8 mouse cellular contexts compared by ENCODE assay signal in the genomic region with DNA sequence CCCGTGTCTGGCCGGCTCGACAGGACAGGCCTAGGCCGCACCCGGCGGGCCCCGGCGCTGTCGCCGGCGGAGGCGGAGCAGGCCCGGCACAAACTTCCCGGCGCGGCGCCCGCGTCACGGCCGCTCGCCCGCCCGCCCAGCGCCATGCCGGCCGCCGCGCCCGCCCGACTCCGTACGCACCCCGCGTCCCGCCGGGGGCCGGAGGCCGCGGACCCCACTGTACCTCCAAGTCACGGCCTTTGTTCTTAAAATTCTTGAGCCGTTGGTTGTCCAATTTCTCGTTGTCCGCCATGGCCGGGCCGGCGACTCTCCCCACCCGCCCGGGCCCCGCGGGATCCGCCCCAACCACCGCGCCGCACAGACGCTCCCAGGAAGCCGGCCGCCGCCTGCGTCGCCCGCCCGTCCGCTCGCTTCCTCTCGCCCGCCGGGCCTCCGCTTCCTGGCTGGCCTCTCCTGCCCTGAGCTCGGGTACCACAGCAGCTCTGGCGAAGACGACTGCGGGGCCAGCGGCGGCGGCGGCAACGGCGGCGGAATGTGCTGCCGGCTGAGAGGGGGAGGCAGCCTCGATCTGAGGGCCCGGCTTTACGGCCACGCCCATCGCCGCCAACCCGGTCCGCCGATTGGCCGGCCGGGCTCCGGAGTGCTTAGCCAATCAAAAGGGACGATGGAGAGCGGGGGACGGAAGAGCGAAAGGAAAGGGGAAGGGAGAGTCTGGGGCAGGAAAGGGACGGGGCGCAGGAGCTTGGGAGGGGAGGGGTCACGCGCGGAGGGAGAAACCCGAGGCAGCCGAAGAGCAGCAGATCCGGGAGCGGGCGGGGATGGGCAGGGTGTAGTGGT. TPM values are rescaled to one million over a fixed set of nuclear protein-coding genes. Genes with fewer than 3 reads are reported as not detected.
A peak's percentile ranks its signal among the peaks of the same experiment; 100 is the strongest.
DNase-seq lines count a peak whose midpoint lies in the region; ATAC-seq and TF ChIP-seq lines count a peak whose summit lies in the region.

Gene Kpna4 (minus strand): TSS at position 605 of the 837 bp plus-strand sequence.

- TF ChIP-seq EP300 in liver, embryonic 14.5 days (IDR thresholded peaks at IDR 0.05; ENCODE audit: low read depth) = no peak
- TF ChIP-seq EP300 in stomach, postnatal 0 days (optimal IDR thresholded peaks at IDR 0.05) = no peak

- ATAC-seq in heart, embryonic 15.5 days (replicated peaks; ENCODE audit: insufficient number of reproducible peaks, insufficient read depth, low FRiP score, low read depth) = peak; percentile 98
- peak; percentile 90 for ATAC-seq in liver, embryonic 14.5 days (ENCODE audit: insufficient read depth)
- ATAC-seq in neural tube, embryonic 11.5 days (ENCODE audit: insufficient read depth, low FRiP score, low TSS enrichment) = peak; percentile 98
- peak; percentile 97 for ATAC-seq in stomach, postnatal 0 days (ENCODE audit: low FRiP score, low TSS enrichment)

- no peaks in the 10 kb centered on the region for H3K36me3 ChIP-seq in forebrain, embryonic 10.5 days (replicated peaks)
- H3K36me3 ChIP-seq in heart, embryonic 15.5 days = no peaks in the 10 kb centered on the region
- no peaks in the 10 kb centered on the region for H3K36me3 ChIP-seq in liver, embryonic 14.5 days (replicated peaks; ENCODE audit: control insufficient read depth, insufficient read depth, low read depth)
- no peaks in the 10 kb centered on the region for H3K36me3 ChIP-seq in neural tube, embryonic 11.5 days (ENCODE audit: control insufficient read depth, insufficient read depth, low read length)
- H3K36me3 ChIP-seq in stomach, postnatal 0 days (ENCODE audit: control insufficient read depth, insufficient read depth, low read length) = no peaks in the 10 kb centered on the region

- peaks cover 25% of the 10 kb centered on the region for H3K4me1 ChIP-seq in forebrain, embryonic 10.5 days
- H3K4me1 ChIP-seq in heart, embryonic 15.5 days (replicated peaks) = peaks cover 13% of the 10 kb centered on the region
- H3K4me1 ChIP-seq in liver, embryonic 14.5 days (replicated peaks; ENCODE audit: control insufficient read depth in 2 of 2, insufficient read depth in 2 of 2, low read length in 1 of 2) = peaks cover 5 to 10% of the 10 kb centered on the region in 2 experiments
- peaks cover 11% of the 10 kb centered on the region; the same call in 1 of the 2 replicates for H3K4me1 ChIP-seq in neural tube, embryonic 11.5 days (ENCODE audit: control insufficient read depth, insufficient read depth, low read length)
- H3K4me1 ChIP-seq in stomach, postnatal 0 days (replicated peaks; ENCODE audit: control insufficient read depth, insufficient read depth) = peaks cover 3% of the 10 kb centered on the region; the same call in 1 of the 2 replicates

- peaks cover 6% of the 10 kb centered on the region; the same call in 1 of the 2 replicates for H3K27me3 ChIP-seq in forebrain, embryonic 10.5 days (ENCODE audit: poor library complexity, severe bottlenecking)
- no peaks in the 10 kb centered on the region for H3K27me3 ChIP-seq in heart, embryonic 15.5 days
- no peaks in the 10 kb centered on the region for H3K27me3 ChIP-seq in liver, embryonic 14.5 days (ENCODE audit: control insufficient read depth, insufficient read depth, low read length)
- H3K27me3 ChIP-seq in neural tube, embryonic 11.5 days (ENCODE audit: control insufficient read depth, insufficient read depth, low read length) = no peaks in the 10 kb centered on the region
- no peaks in the 10 kb centered on the region for H3K27me3 ChIP-seq in stomach, postnatal 0 days (ENCODE audit: control insufficient read depth, insufficient read depth, low read length)

- H3K4me3 ChIP-seq in forebrain, embryonic 10.5 days = peak within 1 kb of the TSS; percentile 95
- H3K4me3 ChIP-seq in heart, embryonic 15.5 days = peak within 1 kb of the TSS; percentile 99
- peak within 1 kb of the TSS; percentile 89 for H3K4me3 ChIP-seq in liver, embryonic 14.5 days (ENCODE audit: insufficient read depth in 1 of 2, low read depth in 2 of 2, low read length in 2 of 2)
- H3K4me3 ChIP-seq in neural tube, embryonic 11.5 days (ENCODE audit: low read depth, low read length) = peak within 1 kb of the TSS; percentile 95
- H3K4me3 ChIP-seq in stomach, postnatal 0 days (ENCODE audit: low read depth, low read length) = peak within 1 kb of the TSS; percentile 92

- no peak for TF ChIP-seq CTCF in liver, embryonic 14.5 days (IDR thresholded peaks at IDR 0.05; ENCODE audit: low read depth)
- no peak for TF ChIP-seq CTCF in stomach, postnatal 0 days (IDR thresholded peaks at IDR 0.05; ENCODE audit: low read depth)

- DNase-seq in CD8-positive naive resting alpha-beta T cell, adult 2 months (ENCODE audit: low read depth in 2 of 2, low spot score in 2 of 2) = peak; percentile 90 to 91
- peak; percentile 90 for DNase-seq in c-Kit-positive CD71-negative TER-119-negative erythroid progenitor cells, embryonic 14.5 days (ENCODE audit: low read depth)
- peak; percentile 94 for DNase-seq in forebrain, embryonic 10.5 days (ENCODE audit: extremely low spot score, low spot score)
- peak; percentile 93 to 98 for DNase-seq in kidney, postnatal 25 days
- peak; percentile 92 to 93 (median 92) for DNase-seq in liver, embryonic 14.5 days (ENCODE audit: low read depth in 3 of 3, low spot score in 3 of 3)
- DNase-seq in neural tube, embryonic 11.5 days (ENCODE audit: low spot score) = peak; percentile 97
- DNase-seq in stomach, postnatal 0 days (ENCODE audit: low spot score) = peak; percentile 95

- under 1% methylated on average over 107 of the region's 107 CpGs for WGBS in forebrain, embryonic 10.5 days
- WGBS in heart, embryonic 15.5 days = under 1% methylated on average over 97 of the region's 107 CpGs
- under 1% methylated on average over 96 of the region's 107 CpGs for WGBS in liver, embryonic 14.5 days (ENCODE audit: insufficient replicate concordance)
- WGBS in neural tube, embryonic 11.5 days = under 1% methylated on average over 90 of the region's 107 CpGs
- WGBS in stomach, postnatal 0 days = under 1% methylated on average over 78 of the region's 107 CpGs

- no peaks in the 10 kb centered on the region for H3K9me3 ChIP-seq in forebrain, embryonic 10.5 days
- no peaks in the 10 kb centered on the region for H3K9me3 ChIP-seq in heart, embryonic 15.5 days (replicated peaks)
- H3K9me3 ChIP-seq in liver, embryonic 14.5 days (ENCODE audit: control insufficient read depth, low read length) = no peaks in the 10 kb centered on the region
- H3K9me3 ChIP-seq in neural tube, embryonic 11.5 days (ENCODE audit: control insufficient read depth, low read length) = no peaks in the 10 kb centered on the region
- H3K9me3 ChIP-seq in stomach, postnatal 0 days (ENCODE audit: control insufficient read depth, low read length) = no peaks in the 10 kb centered on the region

- peak within 1 kb of the TSS; percentile 77 for H3K4me2 ChIP-seq in heart, embryonic 15.5 days
- peak within 1 kb of the TSS; percentile 86 for H3K4me2 ChIP-seq in liver, embryonic 14.5 days (ENCODE audit: low read depth)
- peak within 1 kb of the TSS; percentile 50 for H3K4me2 ChIP-seq in neural tube, embryonic 11.5 days (ENCODE audit: low read depth)
- H3K4me2 ChIP-seq in stomach, postnatal 0 days (replicated peaks; ENCODE audit: low read depth) = peak within 1 kb of the TSS; percentile 72

- H3K9ac ChIP-seq in heart, embryonic 15.5 days = peak within 1 kb of the TSS; percentile 97
- peak within 1 kb of the TSS; percentile 97 for H3K9ac ChIP-seq in liver, embryonic 14.5 days (replicated peaks)
- H3K9ac ChIP-seq in neural tube, embryonic 11.5 days (ENCODE audit: low read length) = peak within 1 kb of the TSS; percentile 94
- peak within 1 kb of the TSS; percentile 97 for H3K9ac ChIP-seq in stomach, postnatal 0 days (ENCODE audit: low read length)

- H3K27ac ChIP-seq in forebrain, embryonic 10.5 days = peak within 1 kb of the TSS; percentile 97
- H3K27ac ChIP-seq in heart, embryonic 15.5 days = peak within 1 kb of the TSS; percentile 98
- H3K27ac ChIP-seq in liver, embryonic 14.5 days = peak within 1 kb of the TSS; percentile 84
- H3K27ac ChIP-seq in neural tube, embryonic 11.5 days (ENCODE audit: low read depth, low read length) = peak within 1 kb of the TSS; percentile 95
- peak within 1 kb of the TSS; percentile 98 for H3K27ac ChIP-seq in stomach, postnatal 0 days (replicated peaks)

RNA-seq across cellular contexts. Expression of gene Kpna4, which starts in this region (rescaled TPM):
- polyA plus RNA-seq in forebrain, embryonic 10.5 days (2016; fragmentation: Nextera tagmentation; extraction: Ambion mirVana) = 37.0 and 39.8 TPM in 2 replicates
- polyA plus RNA-seq in heart, embryonic 15.5 days (2015; fragmentation: Nextera tagmentation; extraction: Ambion mirVana) = 24.7 and 25.5 TPM in 2 replicates
- polyA plus RNA-seq in liver, embryonic 14.5 days (2012; rRNA removed) = 5.1 and 8.7 TPM in 2 replicates
- polyA plus RNA-seq in liver, embryonic 14.5 days (2014; fragmentation: Nextera tagmentation; extraction: Ambion mirVana) = 13.2 and 13.3 TPM in 2 replicates
- 46.0 and 48.5 TPM in 2 replicates for polyA plus RNA-seq in neural tube, embryonic 11.5 days (2014; fragmentation: Nextera tagmentation; extraction: Ambion mirVana)
- polyA plus RNA-seq in stomach, postnatal 0 days (2015; fragmentation: Nextera tagmentation; extraction: Ambion mirVana) = 20.5 and 21.8 TPM in 2 replicates

Comparison
In these comparisons a context has a peak if more than half of its experiments do, and no peak if none do; other contexts are left out.
1. Peak in every context shown above with its lines: DNase-seq, ATAC-seq, H3K4me3 ChIP-seq and H3K27ac ChIP-seq.